Mouse (Mus musculus): ENCODE results near the gene Cenpa. TPM values are rescaled to one million over a fixed set of nuclear protein-coding genes. Genes with fewer than 3 reads are reported as not detected.
A peak's percentile ranks its signal among the peaks of the same experiment; 100 is the strongest.
"Not testable (repeated sequence)": the region's sequence is repeated elsewhere in the genome, so short reads cannot be mapped to it uniquely, and the experiment has no call there.

The Cenpa gene
- total RNA-seq, 2 experiments from 2014 or later = 8.1 to 9.5 TPM

- no peak for DNase-seq (ENCODE audit: low spot score in 2 of 2)
- intact Hi-C loops (cut with DNase I) = no loop called here
These were observed 3.5 kb downstream of the Cenpa start for GRCm38 (mm10) chr5:30670091-30670490.

- no peak for DNase-seq (ENCODE audit: low spot score in 2 of 2)
- intact Hi-C loops (cut with DNase I) = no loop called here
These were observed 7.4 kb downstream of the Cenpa start for GRCm38 (mm10) chr5:30674001-30674400.

- intact Hi-C loops (cut with DNase I) = no loop called here
- no peak for DNase-seq (ENCODE audit: low spot score in 2 of 2)
These were observed 10.2 kb downstream of the Cenpa start for GRCm38 (mm10) chr5:30676800-30677199.

- intact Hi-C loops (cut with DNase I); DNase-seq (ENCODE audit: low spot score in 2 of 2): not testable (repeated sequence)
These were observed 11.5 kb downstream of the Cenpa start for GRCm38 (mm10) chr5:30678069-30678468.

- intact Hi-C loops (cut with DNase I) = no loop called here
- DNase-seq (ENCODE audit: low spot score in 2 of 2) = no peak
These were observed 12.2 kb downstream of the Cenpa start for GRCm38 (mm10) chr5:30678722-30679296.

- DNase-seq (ENCODE audit: low spot score in 2 of 2) = no peak
- intact Hi-C loops (cut with DNase I) = no loop called here
These were observed 13.0 kb downstream of the Cenpa start for GRCm38 (mm10) chr5:30679593-30679992.

- intact Hi-C loops (cut with DNase I) = no loop called here
- no peak for DNase-seq (ENCODE audit: low spot score in 2 of 2)
These were observed 15.4 kb downstream of the Cenpa start for GRCm38 (mm10) chr5:30681970-30682369.

GRCm38 (mm10) chr5:30682967-30683600 lies 16.5 kb downstream of the Cenpa start:
- intact Hi-C loops (cut with DNase I) = no loop called here
- no peak for DNase-seq (ENCODE audit: low spot score in 2 of 2)

- DNase-seq (ENCODE audit: low spot score in 2 of 2) = no peak
- intact Hi-C loops (cut with DNase I) = no loop called here
These were observed 17.4 kb downstream of the Cenpa start for GRCm38 (mm10) chr5:30683993-30684392.

- intact Hi-C loops (cut with DNase I) = no loop called here
- DNase-seq (ENCODE audit: low spot score in 2 of 2) = peak; percentile 49 to 60
These were observed 20.2 kb downstream of the Cenpa start for GRCm38 (mm10) chr5:30686781-30687180.

- DNase-seq (ENCODE audit: low spot score in 2 of 2) = no peak
- intact Hi-C loops (cut with DNase I) = no loop called here
These were observed 33.9 kb downstream of the Cenpa start for GRCm38 (mm10) chr5:30700361-30701000.

GRCm38 (mm10) chr5:30701373-30701772 lies 34.8 kb downstream of the Cenpa start:
- intact Hi-C loops (cut with DNase I) = not testable (repeated sequence)

GRCm38 (mm10) chr5:30701866-30702265 lies 35.3 kb downstream of the Cenpa start:
- intact Hi-C loops (cut with DNase I) = no loop called here
- no peak for DNase-seq (ENCODE audit: low spot score in 2 of 2)

More at GRCm38 (mm10) chr5:30701373-30701772, 34.8 kb downstream of the Cenpa start:
- not testable (repeated sequence) for DNase-seq (ENCODE audit: low spot score in 2 of 2)

- intact Hi-C loops (cut with DNase I) = loop anchor here (1.0 to 10.0 kb wide), 4 partner anchors 65 to 205 kb away; partner anchors contain the start of genes Agbl5 and Emilin1
- DNase-seq (ENCODE audit: low spot score in 2 of 2) = peak; percentile 81 to 87
These were observed 43.3 kb downstream of the Cenpa start for GRCm38 (mm10) chr5:30709744-30710383.

- DNase-seq (ENCODE audit: low spot score in 2 of 2) = peak; percentile 68 to 75
- intact Hi-C loops (cut with DNase I) = loop anchor here (10.0 kb wide), 2 partner anchors 174 to 204 kb away; partner anchors contain the start of genes Agbl5 and Emilin1
These were observed 43.9 kb downstream of the Cenpa start for GRCm38 (mm10) chr5:30710486-30710885.

- intact Hi-C loops (cut with DNase I) = loop anchor here (10.0 kb wide), 2 partner anchors 173 to 203 kb away; partner anchors contain the start of genes Agbl5 and Emilin1
- DNase-seq (ENCODE audit: low spot score in 2 of 2) = peak; percentile 86 to 89
These were observed 44.8 kb downstream of the Cenpa start, which contains the start of gene Dpysl5 for GRCm38 (mm10) chr5:30711147-30712001. TSS of gene Dpysl5 (plus strand) at chr5:30711564.

- no peak for DNase-seq (ENCODE audit: low spot score in 2 of 2)
- intact Hi-C loops (cut with DNase I) = loop anchor here (10.0 kb wide), 2 partner anchors 173 to 203 kb away; partner anchors contain the start of genes Agbl5 and Emilin1
These were observed 45.4 kb downstream of the Cenpa start for GRCm38 (mm10) chr5:30712002-30712390.

GRCm38 (mm10) chr5:30712441-30713298 lies 46.1 kb downstream of the Cenpa start:
- intact Hi-C loops (cut with DNase I) = loop anchor here (10.0 kb wide), 2 partner anchors 172 to 202 kb away; partner anchors contain the start of genes Agbl5 and Emilin1
- DNase-seq (ENCODE audit: low spot score in 2 of 2) = no peak

All from left cerebral cortex, postnatal 14 days (tissue).